Mouse (Mus musculus): Measurements from ENCODE around the gene Lrpap1. TPM values are rescaled to one million over a fixed set of nuclear protein-coding genes. Genes with fewer than 3 reads are reported as not detected.

Lrpap1 gene
- 67.4 and 68.4 TPM in 2 replicates for total RNA-seq (2017)

GRCm38 (mm10) chr5:35104960-35105921, at the start of gene Lrpap1:
Gene Lrpap1 (minus strand): TSS chr5:35105766.
- peak; percentile 88 to 91 for ATAC-seq (replicated peaks in 1 of 2; ENCODE audit: insufficient read depth in 1 of 2, low FRiP score in 2 of 2, low TSS enrichment in 1 of 2, low read depth in 1 of 2, poor library complexity in 2 of 2, severe bottlenecking in 2 of 2)

- ATAC-seq (replicated peaks in 1 of 2; ENCODE audit: insufficient read depth in 1 of 2, low FRiP score in 2 of 2, low TSS enrichment in 1 of 2, low read depth in 1 of 2, poor library complexity in 2 of 2, severe bottlenecking in 2 of 2) = no peak
These were observed 44.4 kb upstream of the Lrpap1 start for GRCm38 (mm10) chr5:35149939-35150338.

GRCm38 (mm10) chr5:35149526-35149925, 44.0 kb upstream of the Lrpap1 start:
- no peak for ATAC-seq (replicated peaks in 1 of 2; ENCODE audit: insufficient read depth in 1 of 2, low FRiP score in 2 of 2, low TSS enrichment in 1 of 2, low read depth in 1 of 2, poor library complexity in 2 of 2, severe bottlenecking in 2 of 2)

GRCm38 (mm10) chr5:35147963-35148767, 42.6 kb upstream of the Lrpap1 start:
- no peak for ATAC-seq (replicated peaks in 1 of 2; ENCODE audit: insufficient read depth in 1 of 2, low FRiP score in 2 of 2, low TSS enrichment in 1 of 2, low read depth in 1 of 2, poor library complexity in 2 of 2, severe bottlenecking in 2 of 2)

GRCm38 (mm10) chr5:35147155-35147962, 41.8 kb upstream of the Lrpap1 start:
- ATAC-seq (replicated peaks in 1 of 2; ENCODE audit: insufficient read depth in 1 of 2, low FRiP score in 2 of 2, low TSS enrichment in 1 of 2, low read depth in 1 of 2, poor library complexity in 2 of 2, severe bottlenecking in 2 of 2) = no peak

GRCm38 (mm10) chr5:35146747-35147146, 41.2 kb upstream of the Lrpap1 start:
- no peak for ATAC-seq (replicated peaks in 1 of 2; ENCODE audit: insufficient read depth in 1 of 2, low FRiP score in 2 of 2, low TSS enrichment in 1 of 2, low read depth in 1 of 2, poor library complexity in 2 of 2, severe bottlenecking in 2 of 2)

- no peak for ATAC-seq (replicated peaks in 1 of 2; ENCODE audit: insufficient read depth in 1 of 2, low FRiP score in 2 of 2, low TSS enrichment in 1 of 2, low read depth in 1 of 2, poor library complexity in 2 of 2, severe bottlenecking in 2 of 2)
These were observed 39.1 kb upstream of the Lrpap1 start for GRCm38 (mm10) chr5:35144716-35145115.

GRCm38 (mm10) chr5:35143460-35144245, 38.1 kb upstream of the Lrpap1 start:
- ATAC-seq (replicated peaks in 1 of 2; ENCODE audit: insufficient read depth in 1 of 2, low FRiP score in 2 of 2, low TSS enrichment in 1 of 2, low read depth in 1 of 2, poor library complexity in 2 of 2, severe bottlenecking in 2 of 2) = no peak

GRCm38 (mm10) chr5:35142910-35143309, 37.3 kb upstream of the Lrpap1 start:
- ATAC-seq (replicated peaks in 1 of 2; ENCODE audit: insufficient read depth in 1 of 2, low FRiP score in 2 of 2, low TSS enrichment in 1 of 2, low read depth in 1 of 2, poor library complexity in 2 of 2, severe bottlenecking in 2 of 2) = peak; percentile 61 to 68; a peak in 3 of 4 replicates

GRCm38 (mm10) chr5:35141316-35141715, 35.8 kb upstream of the Lrpap1 start:
- ATAC-seq (replicated peaks in 1 of 2; ENCODE audit: insufficient read depth in 1 of 2, low FRiP score in 2 of 2, low TSS enrichment in 1 of 2, low read depth in 1 of 2, poor library complexity in 2 of 2, severe bottlenecking in 2 of 2) = no peak

GRCm38 (mm10) chr5:35138183-35138611, 32.6 kb upstream of the Lrpap1 start:
- no peak for ATAC-seq (replicated peaks in 1 of 2; ENCODE audit: insufficient read depth in 1 of 2, low FRiP score in 2 of 2, low TSS enrichment in 1 of 2, low read depth in 1 of 2, poor library complexity in 2 of 2, severe bottlenecking in 2 of 2)

GRCm38 (mm10) chr5:35137510-35138182, 32.1 kb upstream of the Lrpap1 start:
- no peak for ATAC-seq (replicated peaks in 1 of 2; ENCODE audit: insufficient read depth in 1 of 2, low FRiP score in 2 of 2, low TSS enrichment in 1 of 2, low read depth in 1 of 2, poor library complexity in 2 of 2, severe bottlenecking in 2 of 2)

GRCm38 (mm10) chr5:35135903-35136302, 30.3 kb upstream of the Lrpap1 start:
- no peak for ATAC-seq (replicated peaks in 1 of 2; ENCODE audit: insufficient read depth in 1 of 2, low FRiP score in 2 of 2, low TSS enrichment in 1 of 2, low read depth in 1 of 2, poor library complexity in 2 of 2, severe bottlenecking in 2 of 2)

GRCm38 (mm10) chr5:35134286-35134685, 28.7 kb upstream of the Lrpap1 start:
- no peak for ATAC-seq (replicated peaks in 1 of 2; ENCODE audit: insufficient read depth in 1 of 2, low FRiP score in 2 of 2, low TSS enrichment in 1 of 2, low read depth in 1 of 2, poor library complexity in 2 of 2, severe bottlenecking in 2 of 2)

GRCm38 (mm10) chr5:35133468-35133867, 27.9 kb upstream of the Lrpap1 start:
- no peak for ATAC-seq (replicated peaks in 1 of 2; ENCODE audit: insufficient read depth in 1 of 2, low FRiP score in 2 of 2, low TSS enrichment in 1 of 2, low read depth in 1 of 2, poor library complexity in 2 of 2, severe bottlenecking in 2 of 2)

- ATAC-seq (replicated peaks in 1 of 2; ENCODE audit: insufficient read depth in 1 of 2, low FRiP score in 2 of 2, low TSS enrichment in 1 of 2, low read depth in 1 of 2, poor library complexity in 2 of 2, severe bottlenecking in 2 of 2) = no peak
These were observed 26.9 kb upstream of the Lrpap1 start for GRCm38 (mm10) chr5:35132278-35132980.
